Mouse (Mus musculus) forebrain, embryonic 10.5 days (tissue): Measurements from ENCODE around the gene Enpp5. TPM values are rescaled to one million over a fixed set of nuclear protein-coding genes. Genes with fewer than 3 reads are reported as not detected.
A peak's percentile ranks its signal among the peaks of the same experiment; 100 is the strongest.

ENCODE experiments used
- DNase-seq: peaks from one replicate; pipeline ENCODE4 v3.0.0-alpha.2; 2017; ENCODE audit warnings: low spot score; ENCODE audit errors: extremely low spot score
- H3K27ac ChIP-seq: fragments of 300-500 bp; sonication (generic); 2 replicates; pipeline ENCODE4 v1.5.1; 2016; ENCODE audit warnings: mild to moderate bottlenecking
- H3K27me3 ChIP-seq: fragments of 300-500 bp; sonication (generic); 2 replicates; pipeline ENCODE4 v1.6.1; 2016; ENCODE audit warnings: mild to moderate bottlenecking; ENCODE audit not compliant: poor library complexity, severe bottlenecking
- H3K36me3 ChIP-seq: fragments of 300-500 bp; sonication (generic); replicated peaks from 2 replicates; pipeline ENCODE4 v1.6.1; 2016; ENCODE audit warnings: mild to moderate bottlenecking, moderate library complexity
- H3K4me1 ChIP-seq: fragments of 300-500 bp; sonication (generic); 2 replicates; pipeline ENCODE4 v1.6.1; 2016
- H3K4me3 ChIP-seq: fragments of 300-500 bp; sonication (generic); 2 replicates; pipeline ENCODE4 v1.5.1; 2016; ENCODE audit warnings: mild to moderate bottlenecking, moderate library complexity
- H3K9me3 ChIP-seq: fragments of 300-500 bp; sonication (generic); 2 replicates; pipeline ENCODE4 v1.6.1; 2016; ENCODE audit warnings: mild to moderate bottlenecking, moderate library complexity
- WGBS: fragments of 180-500 bp; shearing (Covaris S2); methylation state at CpG from one replicate; pipeline ENCODE4 v1.1.7; 2016; 5-methylcytosine and 5-hydroxymethylcytosine counted together
- polyA plus RNA-seq: library from polyadenylated mRNA; unstranded; fragments of >200 nt; fragmentation: Nextera tagmentation; extraction: Ambion mirVana; gene quantifications from 2 replicates; pipeline ENCODE4 v1.2.1, GENCODE M21; 2016

Gene Enpp5
- polyA plus RNA-seq, 1 experiment from 2014 or later, result 7.0 TPM

- H3K9me3 ChIP-seq, result no peaks in the 10 kb centered on the region
- H3K27ac ChIP-seq, result peak within 1 kb of the TSS; percentile 85
- peak; percentile 72 for DNase-seq
- H3K36me3 ChIP-seq, result no peaks in the 10 kb centered on the region
- peak within 1 kb of the TSS; percentile 83 for H3K4me3 ChIP-seq
- H3K27me3 ChIP-seq, result peaks cover 42% of the 10 kb centered on the region
- WGBS, result under 1% methylated on average over 76 of the region's 76 CpGs
- H3K4me1 ChIP-seq, result peaks cover 14% of the 10 kb centered on the region
These were observed 26.9 kb downstream of the Enpp5 start, which contains the start of gene Enpp4 for GRCm38 (mm10) chr17:44105287-44106138. Enpp4 (minus strand) TSS chr17:44105809.

GRCm38 (mm10) chr17:44108331-44108730 lies 29.7 kb downstream of the Enpp5 start:
- Histone ChIP-seq H3K36me3 (no peaks in the 10 kb centered on the region), H3K9me3 (no peaks in the 10 kb centered on the region), H3K4me1 (peaks cover 14% of the 10 kb centered on the region), H3K4me3 (no peak overlapping the region), H3K27me3 (peaks cover 37% of the 10 kb centered on the region), H3K27ac (no peak overlapping the region)
- DNase-seq, result no peak
- WGBS, result 76% methylated on average over 3 of the region's 3 CpGs

- H3K4me3 ChIP-seq, result no peak overlapping the region
- 89% methylated on average over 2 of the region's 2 CpGs for WGBS
- no peak for DNase-seq
- H3K36me3 ChIP-seq, result no peaks in the 10 kb centered on the region
- no peaks in the 10 kb centered on the region for H3K27me3 ChIP-seq
- H3K27ac ChIP-seq, result no peak overlapping the region
- no peaks in the 10 kb centered on the region; the same call in 1 of the 2 replicates for H3K4me1 ChIP-seq
- no peaks in the 10 kb centered on the region for H3K9me3 ChIP-seq
These were observed 38.0 kb downstream of the Enpp5 start for GRCm38 (mm10) chr17:44116584-44116983.

- no peaks in the 10 kb centered on the region for H3K27me3 ChIP-seq
- 81% methylated on average over 2 of the region's 2 CpGs for WGBS
These were observed 39.1 kb downstream of the Enpp5 start for GRCm38 (mm10) chr17:44117721-44118120.

GRCm38 (mm10) chr17:44118231-44118630 lies 39.6 kb downstream of the Enpp5 start:
- Histone ChIP-seq H3K27me3 (no peaks in the 10 kb centered on the region), H3K27ac (no peak overlapping the region), H3K4me3 (no peak overlapping the region), H3K4me1 (peaks cover 4% of the 10 kb centered on the region), H3K36me3 (no peaks in the 10 kb centered on the region), H3K9me3 (no peaks in the 10 kb centered on the region)
- WGBS, result 84% methylated on average over 4 of the region's 4 CpGs
- DNase-seq, result no peak

More at GRCm38 (mm10) chr17:44117721-44118120, 39.1 kb downstream of the Enpp5 start:
- no peak overlapping the region for H3K4me3 ChIP-seq
- no peak for DNase-seq
- no peak overlapping the region for H3K27ac ChIP-seq
- peaks cover 4% of the 10 kb centered on the region for H3K4me1 ChIP-seq
- no peaks in the 10 kb centered on the region for H3K36me3 ChIP-seq
- H3K9me3 ChIP-seq, result no peaks in the 10 kb centered on the region

GRCm38 (mm10) chr17:44121366-44122100 lies 42.9 kb downstream of the Enpp5 start:
- no peak for DNase-seq
- Histone ChIP-seq H3K9me3 (no peaks in the 10 kb centered on the region), H3K4me1 (peaks cover 4% of the 10 kb centered on the region), H3K27me3 (no peaks in the 10 kb centered on the region), H3K36me3 (no peaks in the 10 kb centered on the region), H3K27ac (no peak overlapping the region), H3K4me3 (no peak overlapping the region)
- WGBS, result 76% methylated on average over 12 of the region's 12 CpGs

GRCm38 (mm10) chr17:44129092-44129750 lies 50.6 kb downstream of the Enpp5 start:
- Histone ChIP-seq H3K27ac (no peak overlapping the region), H3K9me3 (peaks cover 5% of the 10 kb centered on the region), H3K36me3 (no peaks in the 10 kb centered on the region), H3K27me3 (no peaks in the 10 kb centered on the region), H3K4me3 (no peak overlapping the region), H3K4me1 (no peaks in the 10 kb centered on the region)
- 92% methylated on average over 13 of the region's 13 CpGs for WGBS
- DNase-seq, result no peak

- WGBS, result 13% methylated on average over 7 of the region's 7 CpGs
- DNase-seq, result peak; percentile 56
- Histone ChIP-seq H3K27me3 (no peaks in the 10 kb centered on the region), H3K4me3 (no peak overlapping the region), H3K9me3 (peaks cover 5% of the 10 kb centered on the region), H3K4me1 (no peaks in the 10 kb centered on the region), H3K27ac (no peak overlapping the region), H3K36me3 (no peaks in the 10 kb centered on the region)
These were observed 51.8 kb downstream of the Enpp5 start for GRCm38 (mm10) chr17:44130429-44130828.

- 79% methylated on average over 6 of the region's 6 CpGs for WGBS
- no peaks in the 10 kb centered on the region for H3K36me3 ChIP-seq
- no peaks in the 10 kb centered on the region for H3K27me3 ChIP-seq
These were observed 55.5 kb downstream of the Enpp5 start for GRCm38 (mm10) chr17:44134106-44134505.

GRCm38 (mm10) chr17:44134545-44134944 lies 55.9 kb downstream of the Enpp5 start:
- H3K27ac ChIP-seq, result no peak overlapping the region
- no peak for DNase-seq
- H3K9me3 ChIP-seq, result no peaks in the 10 kb centered on the region
- no peaks in the 10 kb centered on the region for H3K36me3 ChIP-seq
- no peak overlapping the region for H3K4me3 ChIP-seq
- H3K27me3 ChIP-seq, result no peaks in the 10 kb centered on the region
- no peaks in the 10 kb centered on the region for H3K4me1 ChIP-seq
- 81% methylated on average over 9 of the region's 9 CpGs for WGBS

More at GRCm38 (mm10) chr17:44134106-44134505, 55.5 kb downstream of the Enpp5 start:
- H3K27ac ChIP-seq, result no peak overlapping the region
- H3K4me3 ChIP-seq, result no peak overlapping the region
- H3K9me3 ChIP-seq, result no peaks in the 10 kb centered on the region
- DNase-seq, result no peak
- H3K4me1 ChIP-seq, result no peaks in the 10 kb centered on the region

- H3K27me3 ChIP-seq, result no peaks in the 10 kb centered on the region
- WGBS, result 88% methylated on average over 8 of the region's 8 CpGs
- no peak for DNase-seq
- H3K9me3 ChIP-seq, result no peaks in the 10 kb centered on the region
- no peak overlapping the region for H3K27ac ChIP-seq
- no peaks in the 10 kb centered on the region for H3K4me1 ChIP-seq
- H3K4me3 ChIP-seq, result no peak overlapping the region
- no peaks in the 10 kb centered on the region for H3K36me3 ChIP-seq
These were observed 57.4 kb downstream of the Enpp5 start for GRCm38 (mm10) chr17:44136018-44136417.
